Mouse (Mus musculus) heart, adult 8-10 months (tissue): ENCODE measurements at regions not wholly inside any gene's neighbourhood (a gene's known extent, or its start where the extent isn't known, plus 50 kb on each side); places are given as distances from the start of the nearest gene placed in this dataset.
A peak's percentile ranks its signal among the peaks of the same experiment; 100 is the strongest.

Experiments
- DNase-seq: peaks from one replicate; pipeline ENCODE4 v3.0.0; 2022; ENCODE audit warnings: low spot score

GRCm38 (mm10) chr1:3012530-3012929 lies 1795.2 kb upstream of the Gm37988 start:
- DNase-seq: no peak

GRCm38 (mm10) chr1:3062759-3063158 lies 1744.9 kb upstream of the Gm37988 start:
- DNase-seq: no peak

GRCm38 (mm10) chr1:3094375-3094774 lies 1713.3 kb upstream of the Gm37988 start:
- DNase-seq: no peak

GRCm38 (mm10) chr1:3094910-3095309 lies 1712.8 kb upstream of the Gm37988 start:
- no peak for DNase-seq

GRCm38 (mm10) chr1:3113564-3113963 lies 1694.1 kb upstream of the Gm37988 start:
- DNase-seq: no peak

- DNase-seq: peak; percentile 64
Observed at GRCm38 (mm10) chr1:3119498-3120391, 1687.9 kb upstream of the Gm37988 start.

- peak; percentile 35 for DNase-seq
Observed at GRCm38 (mm10) chr1:3120392-3120690, 1687.4 kb upstream of the Gm37988 start.

- peak; percentile 48 for DNase-seq
Observed at GRCm38 (mm10) chr1:3121288-3121687, 1686.4 kb upstream of the Gm37988 start.

GRCm38 (mm10) chr1:3121745-3122144 lies 1685.9 kb upstream of the Gm37988 start:
- DNase-seq: no peak
